Mouse (Mus musculus): ENCODE measurements around the gene Olfr56.
A peak's percentile ranks its signal among the peaks of the same experiment; 100 is the strongest.
"Not testable (repeated sequence)": the region's sequence is repeated elsewhere in the genome, so short reads cannot be mapped to it uniquely, and the experiment has no call there.

The Olfr56 gene

GRCm38 (mm10) chr11:49061865-49062264, 83.2 kb downstream of the Olfr56 start:
- not testable (repeated sequence) for DNase-seq

- DNase-seq = not testable (repeated sequence)
These were observed 85.2 kb downstream of the Olfr56 start, which contains the start of gene Tgtp2 for GRCm38 (mm10) chr11:49063713-49064469. Gene Tgtp2 (minus strand): TSS chr11:49064206.

- DNase-seq = no peak
These were observed 89.7 kb downstream of the Olfr56 start for GRCm38 (mm10) chr11:49068358-49068757.

DNA sequence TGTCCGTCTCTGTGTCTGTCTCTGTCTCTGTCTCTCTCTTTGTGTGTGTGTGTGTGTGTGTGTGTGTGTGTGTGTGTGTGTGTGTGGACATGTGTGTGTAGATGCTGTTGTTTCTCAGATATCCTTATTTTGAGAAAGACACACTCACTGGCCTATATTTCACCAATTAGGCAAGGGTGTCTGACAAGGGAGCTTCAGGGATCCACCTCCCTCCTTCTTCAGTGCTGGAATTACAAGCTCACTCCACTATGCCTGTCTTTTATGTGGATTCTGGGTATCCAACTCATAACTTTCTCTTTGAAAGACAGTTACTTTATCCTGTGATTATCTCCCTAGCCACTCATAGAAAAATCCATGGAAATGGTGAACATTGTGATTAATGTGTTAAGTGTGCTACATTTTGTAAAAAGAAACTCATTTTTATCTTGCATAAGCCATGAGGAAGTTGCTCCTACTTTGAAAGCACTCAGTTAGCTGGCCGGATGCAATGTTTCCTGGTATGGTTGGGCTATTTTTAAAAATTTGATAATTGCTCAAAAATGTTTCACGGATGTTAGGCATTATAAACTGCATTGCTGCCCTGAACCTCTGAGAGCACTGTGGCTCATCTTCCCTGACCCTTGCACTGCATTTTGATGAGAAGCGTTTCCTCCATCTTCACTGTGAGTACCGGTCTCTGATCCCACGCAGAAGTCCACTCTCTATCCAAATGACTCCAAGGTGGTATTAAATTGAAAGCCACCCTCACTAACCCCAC, 97.5 kb downstream of the Olfr56 start, which contains the start of gene Ifi47:
Ifi47 (plus strand) TSS at position 587 of the 757 bp plus-strand sequence.
- DNase-seq = not testable (repeated sequence)

DNA sequence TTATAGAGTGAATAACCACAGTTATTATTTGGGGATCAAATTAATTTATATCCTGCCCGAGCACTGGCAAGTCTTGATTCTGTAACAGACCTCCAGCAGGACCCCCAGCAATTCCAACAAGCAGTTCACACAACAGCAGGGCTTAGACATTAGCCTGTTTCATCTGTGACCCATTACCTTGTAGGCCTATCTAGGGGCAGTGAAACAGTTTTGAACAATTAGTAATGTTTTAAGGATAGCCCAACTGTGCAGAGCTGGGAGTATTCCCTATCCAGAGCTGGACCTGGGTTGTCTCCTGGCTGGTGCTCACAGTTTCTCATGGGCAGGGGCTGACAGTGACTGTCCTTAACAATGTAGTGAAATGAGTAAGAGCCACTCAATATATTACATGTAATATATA, 98.3 kb downstream of the Olfr56 start:
- DNase-seq = no peak

DNA sequence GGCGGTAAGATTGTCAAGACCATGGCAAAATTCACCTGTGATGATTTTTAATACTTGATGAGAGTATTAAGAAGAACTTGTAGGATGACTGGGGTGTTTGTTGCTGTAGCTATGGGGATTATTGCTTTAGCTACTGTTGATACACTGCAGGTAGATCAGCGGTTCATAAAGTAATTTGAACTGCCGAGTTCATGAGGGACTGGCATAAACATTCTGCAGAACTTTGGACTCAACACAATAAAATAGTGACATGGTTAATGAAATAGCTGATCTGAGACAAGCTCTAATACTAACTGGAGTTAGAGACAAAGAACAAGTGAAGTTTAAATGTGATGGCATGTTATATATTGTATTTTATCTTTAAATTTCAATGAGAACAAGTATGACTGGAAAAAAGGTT, 100.0 kb downstream of the Olfr56 start:
- DNase-seq = no peak

DNA sequence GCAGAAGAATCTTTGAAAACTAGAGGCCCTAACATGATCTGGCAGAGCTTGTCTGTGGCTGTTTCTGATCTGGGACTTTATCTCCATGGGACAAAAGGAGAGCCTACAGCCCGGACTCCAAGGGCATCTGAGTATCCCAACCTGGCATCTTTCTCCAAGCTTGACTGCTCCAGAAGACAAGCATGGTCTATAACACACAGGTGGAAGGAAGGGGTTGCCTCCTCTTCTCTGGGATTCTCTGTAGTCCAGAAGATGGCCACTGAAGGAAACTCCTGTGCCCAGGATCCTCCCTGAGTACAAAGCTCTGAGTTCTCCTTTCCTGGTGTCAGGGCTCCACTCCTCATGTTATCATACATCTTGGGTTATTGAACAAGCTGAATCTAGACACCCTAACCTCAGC, 101.9 kb downstream of the Olfr56 start:
- DNase-seq = no peak

DNA sequence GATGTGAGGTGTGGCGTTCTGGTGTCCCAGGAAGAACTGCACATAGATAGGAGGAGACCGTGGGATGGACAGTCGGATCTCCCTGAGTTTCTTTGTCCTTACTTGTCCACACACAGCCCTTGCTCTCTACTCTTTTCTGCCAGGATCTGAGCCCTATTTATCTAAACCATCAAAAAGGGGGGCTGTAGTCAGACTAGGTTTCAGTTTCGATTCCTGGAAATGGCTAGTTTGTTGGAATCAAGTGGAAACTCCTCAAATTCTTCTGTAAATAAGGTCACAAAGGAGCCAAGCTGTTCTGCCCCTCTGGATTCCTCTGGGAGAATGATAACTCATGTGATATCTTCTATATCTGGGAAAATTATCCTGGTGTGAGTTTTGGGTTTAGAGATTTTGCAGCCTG, 102.7 kb downstream of the Olfr56 start:
- no peak for DNase-seq

DNA sequence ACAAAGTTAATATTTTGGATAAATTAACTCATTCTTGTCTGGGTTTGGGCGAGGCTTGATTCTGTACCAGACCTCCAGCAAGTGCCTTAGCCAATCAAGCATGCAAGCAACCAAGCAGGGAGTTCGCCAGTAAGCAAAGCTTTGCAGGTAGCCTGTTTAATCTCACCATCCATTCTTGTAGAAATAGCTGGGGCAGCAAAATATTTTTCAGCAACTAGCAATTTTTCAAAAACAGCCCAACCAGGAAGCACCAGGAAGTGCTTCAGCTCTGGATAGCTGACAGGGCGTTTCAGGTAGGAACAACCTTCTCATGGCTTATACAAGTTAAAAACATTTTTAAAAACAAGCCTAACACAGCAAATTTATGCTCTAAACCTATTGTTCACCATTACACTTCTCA, 103.2 kb downstream of the Olfr56 start:
- no peak for DNase-seq

GRCm38 (mm10) chr11:49083146-49083545, 104.5 kb downstream of the Olfr56 start:
- DNase-seq = peak; percentile 26

DNA sequence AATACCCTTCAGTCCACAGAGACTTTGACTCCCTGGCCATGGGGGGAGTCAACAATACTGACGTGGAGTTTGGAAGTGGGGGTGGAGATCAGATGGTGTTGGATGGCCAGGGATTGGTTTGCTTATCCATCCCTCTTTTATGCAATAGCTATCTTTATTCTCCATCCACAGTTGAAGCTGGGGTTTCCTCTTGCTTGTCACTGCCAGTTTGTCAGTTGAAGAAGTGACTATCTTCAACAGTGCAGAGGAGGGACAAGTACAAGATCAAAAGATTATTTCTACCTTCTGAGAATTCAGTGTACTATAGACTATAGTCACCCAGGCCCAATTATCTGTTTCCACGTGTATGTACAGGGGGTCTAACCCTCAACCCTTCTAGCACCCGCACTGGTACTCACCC, 105.1 kb downstream of the Olfr56 start:
- DNase-seq = no peak

GRCm38 (mm10) chr11:49084385-49084784, 105.7 kb downstream of the Olfr56 start:
- no peak for DNase-seq

- no peak for DNase-seq
These were observed 106.2 kb downstream of the Olfr56 start for GRCm38 (mm10) chr11:49084875-49085274.

- DNase-seq = no peak
These were observed 108.2 kb downstream of the Olfr56 start for GRCm38 (mm10) chr11:49086858-49087361.

DNA sequence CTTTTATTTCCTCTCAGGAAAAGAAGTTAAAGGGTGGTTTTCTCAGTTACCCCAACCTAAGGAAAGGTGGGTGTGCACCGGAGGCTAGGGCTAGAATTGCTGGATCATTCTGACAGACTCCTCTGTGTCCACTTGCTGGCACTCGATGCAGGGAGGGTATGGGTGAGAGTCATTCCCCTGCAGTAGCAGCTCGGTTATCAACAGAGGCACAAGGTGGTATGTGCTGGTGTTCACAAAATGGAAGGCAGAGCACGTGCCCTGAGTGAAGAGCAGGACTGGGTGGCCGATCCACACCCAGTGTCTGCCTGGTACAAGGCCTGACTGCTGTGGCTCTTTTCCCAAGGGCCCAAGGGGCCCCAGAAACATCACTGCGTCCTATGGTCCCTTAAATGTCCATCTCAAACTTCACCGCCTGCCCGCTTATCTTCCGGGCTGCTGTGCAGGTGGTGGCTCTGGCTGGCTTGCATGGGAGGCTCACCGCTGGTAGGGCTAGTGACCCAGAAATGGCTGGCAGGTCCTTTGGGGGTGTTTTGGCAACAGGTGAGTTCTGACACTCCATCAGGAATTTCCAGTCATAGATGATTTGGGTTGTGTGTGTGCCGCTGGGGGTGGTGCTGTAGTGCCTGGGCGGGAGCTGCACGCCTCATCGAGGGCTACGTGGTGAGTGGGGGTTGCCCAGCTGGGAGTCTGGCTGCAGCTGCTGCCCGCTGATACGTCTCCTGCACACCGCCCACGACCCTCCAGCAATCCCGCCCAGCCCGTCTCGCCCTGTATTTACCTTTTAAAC, 109.3 kb downstream of the Olfr56 start:
- no peak for DNase-seq

DNA sequence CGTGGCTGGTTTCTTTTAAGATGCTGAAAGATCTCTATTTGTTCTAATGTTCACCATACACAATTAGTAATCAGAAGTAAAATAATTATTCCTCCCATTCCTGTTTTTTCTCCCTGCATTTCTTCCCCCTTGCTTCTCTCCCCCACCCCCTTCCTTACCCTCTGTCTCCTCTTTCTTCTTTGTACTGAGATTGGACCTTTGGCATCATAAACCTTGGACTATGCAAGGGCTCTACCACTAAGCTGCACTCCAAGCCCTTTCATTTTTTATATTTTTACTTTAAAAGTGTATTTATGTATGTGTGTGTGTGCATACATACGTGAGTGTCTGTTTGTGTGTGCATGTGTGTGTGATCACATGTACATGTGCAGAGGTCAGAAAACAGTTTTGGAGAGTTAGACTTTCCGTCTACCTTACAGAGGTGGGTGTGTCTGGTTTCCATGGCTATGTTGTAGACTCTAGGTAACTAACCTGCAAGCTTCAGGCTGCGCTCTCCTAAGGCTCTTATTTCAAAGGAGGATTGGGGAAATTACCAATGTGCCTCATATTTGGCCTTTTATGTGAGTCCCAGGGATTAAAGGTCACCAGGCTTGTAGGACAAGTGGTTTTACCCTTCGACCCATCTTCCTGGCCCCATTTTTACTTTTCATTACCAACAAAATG, 110.4 kb downstream of the Olfr56 start:
- DNase-seq = no peak

DNA sequence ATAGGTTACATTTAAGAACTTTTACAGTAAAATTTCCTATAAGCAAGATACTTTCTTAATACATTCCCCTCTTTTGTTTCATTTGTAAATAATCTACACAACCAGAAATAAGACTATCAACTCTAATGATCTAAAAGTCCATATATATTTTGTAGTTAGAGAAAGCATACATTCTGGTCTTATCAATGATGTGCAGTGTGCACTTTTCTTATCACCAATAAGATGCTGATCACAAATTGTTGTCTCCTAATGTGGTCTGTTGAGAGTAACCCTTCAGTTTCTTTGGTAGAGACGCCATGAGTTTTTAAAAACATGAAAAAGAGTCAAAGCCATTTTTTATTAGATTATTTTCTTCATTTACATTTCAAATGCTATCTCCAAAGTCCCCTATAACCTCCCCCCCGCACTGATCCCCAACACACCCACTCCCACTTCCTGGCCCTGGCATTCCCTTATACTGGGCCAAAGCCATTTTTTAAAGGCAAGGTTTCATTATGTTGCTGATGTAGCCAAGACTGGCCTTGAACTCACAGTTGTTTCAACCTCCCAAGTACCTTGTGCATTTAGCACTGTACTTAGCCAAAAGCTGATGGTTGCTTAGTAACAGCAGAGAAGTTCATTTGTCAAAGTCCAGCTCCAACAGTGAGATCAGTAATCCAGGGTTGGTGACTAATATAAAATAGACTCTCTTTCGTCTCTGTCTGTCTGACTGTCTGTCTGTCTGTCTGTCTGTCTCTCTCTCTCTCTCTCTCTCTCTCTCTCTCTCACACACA, 111.2 kb downstream of the Olfr56 start:
- DNase-seq = no peak

DNA sequence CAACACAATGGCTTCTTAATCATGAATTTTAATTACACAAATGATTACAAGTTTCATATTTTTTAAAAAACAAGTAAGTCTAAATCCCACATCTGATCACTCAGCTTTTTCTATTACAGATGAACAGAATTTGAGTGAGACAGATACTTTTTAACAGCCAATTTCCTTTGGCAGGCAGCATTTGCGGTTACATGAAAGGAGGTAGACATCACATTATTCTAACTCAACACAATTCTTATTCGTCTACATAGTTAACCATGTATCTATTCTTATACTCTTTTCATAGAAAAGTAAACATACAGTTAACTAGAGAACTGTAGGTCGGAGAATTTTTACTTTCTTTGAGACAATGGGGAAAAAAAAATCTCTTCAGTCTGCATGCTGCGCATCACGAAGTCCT, 111.9 kb downstream of the Olfr56 start:
- DNase-seq = no peak

- no peak for DNase-seq
These were observed 112.5 kb downstream of the Olfr56 start for GRCm38 (mm10) chr11:49091171-49091570.

GRCm38 (mm10) chr11:49092053-49092586, 113.4 kb downstream of the Olfr56 start:
- DNase-seq = no peak

DNA sequence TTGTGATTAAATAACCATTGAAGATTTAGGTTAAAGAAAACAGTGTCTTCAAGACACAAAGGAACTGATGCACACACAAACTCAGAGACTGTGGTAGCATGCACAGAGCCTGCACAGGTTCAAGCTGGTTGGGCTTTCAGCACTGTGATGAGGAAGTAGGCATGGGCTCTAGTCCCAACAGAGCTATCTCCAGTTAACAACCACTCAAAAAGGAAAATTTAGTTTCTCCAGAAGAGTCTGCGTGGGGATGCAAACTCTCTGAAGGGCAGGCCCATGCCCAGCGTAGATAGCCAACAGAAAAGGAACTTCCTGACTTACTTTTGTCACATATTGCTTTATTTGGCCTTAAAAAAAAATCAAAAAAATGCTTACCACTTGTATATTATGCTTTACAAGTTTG, 114.1 kb downstream of the Olfr56 start:
- no peak for DNase-seq

All from right cerebral cortex, adult 18-20 months (tissue).